28 mouse cellular contexts compared by ENCODE assay signal in genomic region chr10:98685739-98686138, GRCm38 (mm10).
"Had no signal": no experiment of that assay in that cellular context is flagged by ENCODE, and none has a peak within 500 bp of the region (broad histone marks: within the 10 kb centered on the region; RNA-seq: fewer than 3 reads in every experiment).

No protein-coding gene starts in this region.

- H3K27ac ChIP-seq: embryonic facial prominence, embryonic 12.5 days; embryonic facial prominence, embryonic 13.5 days; embryonic facial prominence, embryonic 15.5 days; forebrain, embryonic 10.5 days; forebrain, embryonic 12.5 days; forebrain, embryonic 13.5 days; forebrain, embryonic 15.5 days had no signal

- H3K9me3 ChIP-seq: embryonic facial prominence, embryonic 10.5 days; embryonic facial prominence, embryonic 12.5 days; embryonic facial prominence, embryonic 13.5 days; embryonic facial prominence, embryonic 15.5 days; forebrain, embryonic 10.5 days; forebrain, embryonic 12.5 days; forebrain, embryonic 13.5 days; forebrain, embryonic 15.5 days had no signal

- H3K4me1 ChIP-seq: embryonic facial prominence, embryonic 12.5 days; forebrain, embryonic 12.5 days; forebrain, embryonic 13.5 days; forebrain, embryonic 15.5 days had no signal

- H3K36me3 ChIP-seq: embryonic facial prominence, embryonic 10.5 days; embryonic facial prominence, embryonic 12.5 days; embryonic facial prominence, embryonic 13.5 days; embryonic facial prominence, embryonic 15.5 days; forebrain, embryonic 10.5 days; forebrain, embryonic 12.5 days; forebrain, embryonic 15.5 days had no signal

- DNase-seq: cerebellum, adult 18-20 months; cerebellum, adult 2 months; cerebellum, adult 8-10 months; cerebellum, adult 9-10 months; cerebellum, adult 9-11 months; cerebellum, postnatal 10 days; cerebellum, postnatal 14 days; cerebellum, postnatal 25 days; cerebellum, postnatal 36 days; embryo, embryonic 11 days; forebrain, postnatal 0 days; gastrocnemius, adult 2 months; gastrocnemius, postnatal 10 days; gastrocnemius, postnatal 14 days; gastrocnemius, postnatal 25 days; gastrocnemius, postnatal 36 days; heart, adult 11 months had no signal

- H3K27me3 ChIP-seq: embryonic facial prominence, embryonic 12.5 days; embryonic facial prominence, embryonic 13.5 days; embryonic facial prominence, embryonic 15.5 days; forebrain, embryonic 12.5 days; forebrain, embryonic 13.5 days; forebrain, embryonic 15.5 days had no signal

- H3K9ac ChIP-seq: embryonic facial prominence, embryonic 12.5 days; embryonic facial prominence, embryonic 13.5 days; embryonic facial prominence, embryonic 15.5 days; forebrain, embryonic 12.5 days; forebrain, embryonic 13.5 days; forebrain, embryonic 15.5 days; forebrain, postnatal 0 days had no signal

- H3K4me3 ChIP-seq: embryonic facial prominence, embryonic 10.5 days; embryonic facial prominence, embryonic 12.5 days; embryonic facial prominence, embryonic 13.5 days; embryonic facial prominence, embryonic 15.5 days; erythroblast, embryonic 14.5 days; forebrain, embryonic 10.5 days; forebrain, embryonic 12.5 days; forebrain, embryonic 13.5 days; forebrain, embryonic 15.5 days; gastrocnemius, adult 2 months had no signal

- H3K4me2 ChIP-seq: embryonic facial prominence, embryonic 12.5 days; embryonic facial prominence, embryonic 13.5 days; embryonic facial prominence, embryonic 15.5 days; forebrain, embryonic 12.5 days; forebrain, embryonic 13.5 days; forebrain, embryonic 15.5 days had no signal

- ATAC-seq: forebrain, embryonic 13.5 days; forebrain, embryonic 14.5 days; forebrain, embryonic 15.5 days; forebrain, embryonic 16.5 days; forebrain, postnatal 0 days had no signal
